Comparison of ENCODE assay signal across 9 mouse cellular contexts in genomic region chr5:123618558-123618957, GRCm38 (mm10). TPM values are rescaled to one million over a fixed set of nuclear protein-coding genes. Genes with fewer than 3 reads are reported as not detected.
DNase-seq lines count a peak whose midpoint lies in the region; TF ChIP-seq lines count a peak whose summit lies in the region.
"Had no signal": no experiment of that assay in that cellular context is flagged by ENCODE, and none has a peak within 500 bp of the region (broad histone marks: within the 10 kb centered on the region; RNA-seq: fewer than 3 reads in every experiment).

No protein-coding gene starts in this region.

- no peaks in the 10 kb centered on the region for H3K36me3 ChIP-seq in MEL (ENCODE audit: control insufficient read depth in 1 of 2, insufficient read depth in 2 of 2, low read length in 2 of 2)

- no peak overlapping the region for H3K9ac ChIP-seq in MEL (ENCODE audit: control insufficient read depth, low read depth, low read length, poor library complexity, severe bottlenecking)
- H3K9ac ChIP-seq: limb, embryonic 12.5 days had no signal

- no peaks in the 10 kb centered on the region for H3K79me2 ChIP-seq in MEL (ENCODE audit: control insufficient read depth, insufficient read depth, low read length, poor library complexity)

- no peak for TF ChIP-seq POLR2A in MEL (IDR thresholded peaks at IDR 0.05; ENCODE audit: control insufficient read depth in 1 of 2, insufficient read depth in 1 of 2, low read depth in 1 of 2, low read length in 2 of 2, poor library complexity in 1 of 2)

- no peaks in the 10 kb centered on the region for H3K9me3 ChIP-seq in MEL (replicated peaks; ENCODE audit: insufficient read depth, low read length)
- H3K9me3 ChIP-seq: limb, embryonic 12.5 days had no signal

- no peak overlapping the region for H3K4me3 ChIP-seq in MEL (ENCODE audit: control insufficient read depth in 1 of 2, insufficient read depth in 1 of 2, low read depth in 2 of 2, low read length in 2 of 2)
- H3K4me3 ChIP-seq: limb, embryonic 12.5 days had no signal

- no peak overlapping the region for H3K27ac ChIP-seq in MEL (ENCODE audit: control insufficient read depth, low read depth, low read length)
- H3K27ac ChIP-seq: limb, embryonic 12.5 days had no signal

- TF ChIP-seq CTCF in MEL (IDR thresholded peaks at IDR 0.05 in 2 of 3, conservative IDR thresholded peaks at IDR 0.05 in 1 of 3; ENCODE audit: control insufficient read depth in 1 of 3, insufficient read depth in 1 of 3, low read depth in 2 of 3, low read length in 3 of 3, poor library complexity in 1 of 3, severe bottlenecking in 1 of 3): peak; percentile 38 to 73 (median 54)

- DNase-seq in adrenal gland, postnatal 10 days: peak; percentile 35
- DNase-seq in adrenal gland, adult 8-10 months: no peak
- peak; percentile 31 to 40 for DNase-seq in layer of hippocampus, postnatal 10 days (ENCODE audit: low spot score in 2 of 2)
- no peak for DNase-seq in layer of hippocampus, adult 8-10 months (ENCODE audit: low spot score in 2 of 2)
- peak; percentile 74 for DNase-seq in MEL (ENCODE audit: low read depth, low spot score)
- DNase-seq in induced T-regulatory cell, adult 2 months (ENCODE audit: low read depth): peak; percentile 66
- no peak for DNase-seq in ovary, postnatal 14 days (ENCODE audit: low spot score)
- DNase-seq in Muller cell, postnatal 12 days (ENCODE audit: inconsistent ontology term): no peak

- peak; percentile 72 for TF ChIP-seq RAD21 in MEL (IDR thresholded peaks at IDR 0.05; ENCODE audit: low read depth, low read length)

- TF ChIP-seq EP300 in MEL (IDR thresholded peaks at IDR 0.05; ENCODE audit: low read depth in 1 of 2, low read length in 2 of 2): peak in 1 of 2 experiments; percentile 35; a peak in 1 of 4 replicates

- H3K4me1 ChIP-seq in MEL (ENCODE audit: control insufficient read depth in 1 of 2, insufficient read depth in 2 of 2, low read length in 2 of 2): no peaks in the 10 kb centered on the region
- H3K4me1 ChIP-seq: limb, embryonic 12.5 days had no signal

- H3K27me3 ChIP-seq in MEL (ENCODE audit: control insufficient read depth in 1 of 2, insufficient read depth in 2 of 2, low read length in 2 of 2): no peaks in the 10 kb centered on the region
- H3K27me3 ChIP-seq: limb, embryonic 12.5 days had no signal

TF ChIP-seq in MEL, 35 proteins besides CTCF, POLR2A, EP300 and RAD21:
- no peak for TF ChIP-seq BHLHE40 (IDR thresholded peaks at IDR 0.05; ENCODE audit: borderline replicate concordance, low read depth, low read length)
- TF ChIP-seq MYC (IDR thresholded peaks at IDR 0.05; ENCODE audit: low read depth, low read length): peak; percentile 63; the same call in 1 of the 2 replicates
- no peak for TF ChIP-seq USF1 (IDR thresholded peaks at IDR 0.05; ENCODE audit: low read depth, low read length)
- no peak for TF ChIP-seq ZMIZ1 (IDR thresholded peaks at IDR 0.05; ENCODE audit: low read depth, low read length)
- no peak for TF ChIP-seq USF2 (IDR thresholded peaks at IDR 0.05; ENCODE audit: borderline replicate concordance in 1 of 2, insufficient read depth in 1 of 2, low read depth in 1 of 2, low read length in 2 of 2)
- TF ChIP-seq SMC3 (IDR thresholded peaks at IDR 0.05; ENCODE audit: low read depth, low read length): peak; percentile 50
- no peak for TF ChIP-seq NRF1 (IDR thresholded peaks at IDR 0.05; ENCODE audit: insufficient read depth, low read depth, low read length, poor library complexity, severe bottlenecking)
- no peak for TF ChIP-seq MAX (IDR thresholded peaks at IDR 0.05; ENCODE audit: low read length)
- no peak for TF ChIP-seq MXI1 (IDR thresholded peaks at IDR 0.05; ENCODE audit: low read depth, low read length)
- TF ChIP-seq MYB (IDR thresholded peaks at IDR 0.05; ENCODE audit: low read depth, low read length): no peak
- TF ChIP-seq TCF12 (IDR thresholded peaks at IDR 0.05; ENCODE audit: low read depth, low read length): no peak
- TF ChIP-seq POLR2AphosphoS2 (IDR thresholded peaks at IDR 0.05; ENCODE audit: low read length): no peak
- peak; percentile 39; the same call in 1 of the 2 replicates for TF ChIP-seq ZC3H11A (IDR thresholded peaks at IDR 0.05; ENCODE audit: low read depth, low read length)
- no peak for TF ChIP-seq MAFK (IDR thresholded peaks at IDR 0.05; ENCODE audit: borderline replicate concordance, low read depth, low read length)
TF ChIP-seq in MEL: peak in this region for 3.

RNA-seq across cellular contexts. Expression of gene Vps33a, which starts 45.7 kb away (rescaled TPM):
- 10 to 100 TPM; 44.6 to 55.9 TPM for total RNA-seq in adrenal gland, postnatal 10 days (2021)
- 10 to 100 TPM; 53.7 to 68.7 (median 64.1) TPM for total RNA-seq in adrenal gland, adult 8-10 months (2022)
- 10 to 100 TPM; 71.4 to 72.0 TPM for total RNA-seq in layer of hippocampus, postnatal 10 days (2021)
- total RNA-seq in layer of hippocampus, adult 8-10 months (2022): 10 to 100 TPM; 78.7 to 91.2 (median 87.3) TPM
- total RNA-seq in MEL (2012; rRNA removed): 20.9 and 21.4 TPM in 2 replicates
- 10 to 100 TPM in 1 of 2 experiments, not detected in 1; 23.9 TPM for polyA plus RNA-seq in MEL (2012; ENCODE audit: insufficient read depth in 1 of 2, insufficient read length in 2 of 2, low read depth in 1 of 2, low replicate concordance in 2 of 2, missing spikeins in 1 of 2)

Comparison
In these comparisons a context has a peak if more than half of its experiments do, and no peak if none do; other contexts are left out.
1. DNase-seq: peak in adrenal gland, postnatal 10 days (single experiment), layer of hippocampus, postnatal 10 days (2 of 2), MEL (single experiment) and induced T-regulatory cell, adult 2 months (single experiment); none in adrenal gland, adult 8-10 months (single experiment), layer of hippocampus, adult 8-10 months (0 of 2), ovary, postnatal 14 days (single experiment) and Muller cell, postnatal 12 days (single experiment).